Mouse (Mus musculus) forebrain, embryonic 14.5 days (tissue): ENCODE data around the gene Myl10. TPM values are rescaled to one million over a fixed set of nuclear protein-coding genes. Genes with fewer than 3 reads are reported as not detected.
"Not testable (repeated sequence)": the region's sequence is repeated elsewhere in the genome, so short reads cannot be mapped to it uniquely, and the experiment has no call there.

Source experiments
- ATAC-seq: fragments of 200-750 bp; cut with Nextera tagmentation; 2 replicates; pipeline ENCODE4 v1.8.0; 2017; ENCODE audit warnings: mild to moderate bottlenecking, moderate library complexity
- DNase-seq: peaks from one replicate; pipeline ENCODE4 v3.0.0-alpha.2; 2015; ENCODE audit warnings: low spot score
- H3K27ac ChIP-seq: fragments of 300-500 bp; sonication (generic); 2 replicates; pipeline ENCODE4 v1.5.1; 2014; ENCODE audit warnings: low read depth, mild to moderate bottlenecking, control low read depth, low read length, moderate library complexity
- H3K27me3 ChIP-seq: fragments of 300-500 bp; sonication (generic); replicated peaks from 2 replicates; pipeline ENCODE4 v1.6.1; 2014; ENCODE audit warnings: low read length, control low read depth, mixed read lengths; ENCODE audit not compliant: control insufficient read depth, insufficient read depth
- H3K36me3 ChIP-seq: fragments of 300-500 bp; sonication (generic); 2 replicates; pipeline ENCODE4 v1.6.1; 2014; ENCODE audit warnings: low read length, control low read depth; ENCODE audit not compliant: control insufficient read depth, insufficient read depth
- H3K4me1 ChIP-seq: fragments of 300-500 bp; sonication (generic); 2 replicates; pipeline ENCODE4 v1.6.1; 2014; ENCODE audit warnings: antibody characterized with exemption, low read length, control low read depth; ENCODE audit not compliant: control insufficient read depth, insufficient read depth
- H3K4me2 ChIP-seq: fragments of 300-500 bp; sonication (generic); 2 replicates; pipeline ENCODE4 v1.6.1; 2014; ENCODE audit warnings: mild to moderate bottlenecking, control low read depth, low read length
- H3K4me3 ChIP-seq: fragments of 300-500 bp; sonication (generic); 2 replicates; pipeline ENCODE4 v1.5.1; 2014; ENCODE audit warnings: low read depth, low read length, control low read depth
- H3K9ac ChIP-seq: fragments of 300-500 bp; sonication (generic); 2 replicates; pipeline ENCODE4 v1.6.1; 2014; ENCODE audit warnings: mild to moderate bottlenecking, low read length, control low read depth, moderate library complexity
- H3K9me3 ChIP-seq: fragments of 300-500 bp; sonication (generic); replicated peaks from 2 replicates; pipeline ENCODE4 v1.6.1; 2016; ENCODE audit warnings: low read length, control low read depth, mixed read lengths; ENCODE audit not compliant: control insufficient read depth
- WGBS: fragments of 180-500 bp; shearing (Covaris S2); extraction: QIAGEN DNeasy Blood & Tissue Kit; methylation state at CpG from one replicate; pipeline ENCODE4 v1.1.7; 2014; 5-methylcytosine and 5-hydroxymethylcytosine counted together
- polyA plus RNA-seq: library from polyadenylated mRNA; unstranded; fragments of >200 nt; fragmentation: Nextera tagmentation; extraction: Ambion mirVana; gene quantifications from 2 replicates; pipeline ENCODE4 v1.2.1, GENCODE M21; 2014

Gene Myl10
- not detected in 2 replicates for polyA plus RNA-seq

GRCm38 (mm10) chr5:136692784-136693183, at the start of gene Myl10:
TSS of gene Myl10 (plus strand) at chr5:136693146.
- Histone ChIP-seq H3K9me3 (no peaks in the 10 kb centered on the region), H3K27me3 (no peaks in the 10 kb centered on the region), H3K36me3 (no peaks in the 10 kb centered on the region), H3K4me2 (no peak within 1 kb of the TSS), H3K4me1 (no peaks in the 10 kb centered on the region), H3K4me3 (no peak within 1 kb of the TSS), H3K27ac (no peak within 1 kb of the TSS), H3K9ac (no peak within 1 kb of the TSS)
- DNase-seq = no peak
- WGBS = 92% methylated on average over 4 of the region's 4 CpGs
- no peak for ATAC-seq

- no peak overlapping the region for H3K27ac ChIP-seq
- ATAC-seq (no peak), DNase-seq (no peak)
- no peaks in the 10 kb centered on the region for H3K9me3 ChIP-seq
- no peak overlapping the region for H3K4me2 ChIP-seq
- no peak overlapping the region for H3K9ac ChIP-seq
- H3K27me3 ChIP-seq = no peaks in the 10 kb centered on the region
- H3K36me3 ChIP-seq = no peaks in the 10 kb centered on the region
- no peak overlapping the region for H3K4me3 ChIP-seq
- no peaks in the 10 kb centered on the region for H3K4me1 ChIP-seq
- WGBS = 94% methylated on average over 4 of the region's 4 CpGs
Observed at GRCm38 (mm10) chr5:136646731-136647328, 46.1 kb upstream of the Myl10 start.

- no peak overlapping the region for H3K9ac ChIP-seq
- no peak overlapping the region for H3K4me3 ChIP-seq
- H3K4me1 ChIP-seq = no peaks in the 10 kb centered on the region
- H3K27ac ChIP-seq = no peak overlapping the region
- no peak overlapping the region for H3K4me2 ChIP-seq
- ATAC-seq (no peak), DNase-seq (peak; percentile 27)
- 19% methylated on average over 5 of the region's 5 CpGs for WGBS
- no peaks in the 10 kb centered on the region for H3K36me3 ChIP-seq
- no peaks in the 10 kb centered on the region for H3K27me3 ChIP-seq
- H3K9me3 ChIP-seq = no peaks in the 10 kb centered on the region
Observed at GRCm38 (mm10) chr5:136649071-136649470, 43.9 kb upstream of the Myl10 start.

DNA sequence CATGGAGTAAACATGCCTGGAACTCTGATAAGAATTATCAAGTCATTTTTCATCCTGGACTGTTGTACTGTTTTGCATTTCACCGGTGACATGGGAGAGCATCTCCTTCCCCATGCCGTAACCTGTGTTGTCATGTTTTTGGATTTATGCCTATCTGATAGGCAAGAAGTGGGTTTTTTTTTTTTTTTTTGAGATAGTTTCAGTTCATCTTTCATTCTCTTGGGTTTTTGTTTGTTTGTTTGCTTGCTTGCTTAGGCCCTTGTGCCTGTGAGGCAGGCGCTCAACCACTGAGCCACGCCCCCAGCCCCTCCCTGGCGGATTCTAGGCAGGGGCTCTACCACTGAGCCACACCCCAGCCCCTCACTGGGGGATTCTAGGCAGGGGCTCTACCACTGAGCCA, 43.3 kb upstream of the Myl10 start:
- H3K9ac ChIP-seq = no peak overlapping the region
- no peak overlapping the region for H3K4me2 ChIP-seq
- ATAC-seq = no peak
- DNase-seq = no peak
- no peaks in the 10 kb centered on the region for H3K36me3 ChIP-seq
- no peak overlapping the region for H3K4me3 ChIP-seq
- H3K9me3 ChIP-seq = no peaks in the 10 kb centered on the region
- H3K4me1 ChIP-seq = no peaks in the 10 kb centered on the region
- no peaks in the 10 kb centered on the region for H3K27me3 ChIP-seq
- WGBS = 90% methylated on average over 5 of the region's 5 CpGs
- H3K27ac ChIP-seq = no peak overlapping the region

GRCm38 (mm10) chr5:136654481-136654880, 38.5 kb upstream of the Myl10 start:
- no peak overlapping the region for H3K9ac ChIP-seq
- no peaks in the 10 kb centered on the region for H3K36me3 ChIP-seq
- no peak for ATAC-seq
- no peak overlapping the region for H3K4me3 ChIP-seq
- H3K4me1 ChIP-seq = no peaks in the 10 kb centered on the region
- H3K27me3 ChIP-seq = no peaks in the 10 kb centered on the region
- H3K4me2 ChIP-seq = no peak overlapping the region
- no peaks in the 10 kb centered on the region for H3K9me3 ChIP-seq
- no peak for DNase-seq
- no peak overlapping the region for H3K27ac ChIP-seq

- H3K27ac ChIP-seq = no peak overlapping the region
- no peaks in the 10 kb centered on the region for H3K36me3 ChIP-seq
- DNase-seq (no peak), ATAC-seq (no peak)
- no peak overlapping the region for H3K9ac ChIP-seq
- no peaks in the 10 kb centered on the region for H3K27me3 ChIP-seq
- no peaks in the 10 kb centered on the region for H3K9me3 ChIP-seq
- H3K4me1 ChIP-seq = no peaks in the 10 kb centered on the region
- no peak overlapping the region for H3K4me3 ChIP-seq
- WGBS = 84% methylated on average over 10 of the region's 10 CpGs
- no peak overlapping the region for H3K4me2 ChIP-seq
Observed at GRCm38 (mm10) chr5:136656830-136657395, 36.0 kb upstream of the Myl10 start.

GRCm38 (mm10) chr5:136660721-136661120, 32.2 kb upstream of the Myl10 start:
- not testable (repeated sequence) for H3K4me2 ChIP-seq, H3K9ac ChIP-seq, ATAC-seq, H3K36me3 ChIP-seq, H3K4me1 ChIP-seq, H3K9me3 ChIP-seq, DNase-seq, H3K4me3 ChIP-seq, H3K27ac ChIP-seq, H3K27me3 ChIP-seq
- WGBS = 74% methylated on average over 5 of the region's 5 CpGs

DNA sequence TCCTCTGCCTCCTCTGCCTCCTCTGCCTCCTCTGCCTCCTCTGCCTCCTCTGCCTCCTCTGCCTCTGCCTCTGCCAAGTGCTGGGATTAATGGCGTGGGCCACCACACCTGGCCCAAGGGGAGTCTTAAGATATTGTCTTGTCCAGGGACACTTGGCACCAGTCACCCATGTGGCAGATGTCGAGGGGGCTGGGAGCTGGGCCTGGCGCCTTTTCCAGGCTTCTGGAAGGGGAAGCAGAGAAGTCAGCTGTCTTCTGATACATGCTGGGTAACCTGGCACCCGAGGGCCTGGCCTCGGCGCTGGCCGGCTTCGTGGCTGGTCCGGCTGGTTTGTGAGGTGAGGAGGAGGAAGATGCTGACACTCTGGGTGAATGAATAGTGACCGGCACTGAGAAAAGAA, 30.7 kb upstream of the Myl10 start:
- no peak overlapping the region for H3K4me3 ChIP-seq
- no peak overlapping the region for H3K4me2 ChIP-seq
- no peaks in the 10 kb centered on the region for H3K27me3 ChIP-seq
- H3K36me3 ChIP-seq = no peaks in the 10 kb centered on the region
- DNase-seq = no peak
- no peaks in the 10 kb centered on the region for H3K4me1 ChIP-seq
- H3K9me3 ChIP-seq = no peaks in the 10 kb centered on the region
- no peak overlapping the region for H3K9ac ChIP-seq
- 77% methylated on average over 10 of the region's 10 CpGs for WGBS
- no peak for ATAC-seq
- no peak overlapping the region for H3K27ac ChIP-seq

DNA sequence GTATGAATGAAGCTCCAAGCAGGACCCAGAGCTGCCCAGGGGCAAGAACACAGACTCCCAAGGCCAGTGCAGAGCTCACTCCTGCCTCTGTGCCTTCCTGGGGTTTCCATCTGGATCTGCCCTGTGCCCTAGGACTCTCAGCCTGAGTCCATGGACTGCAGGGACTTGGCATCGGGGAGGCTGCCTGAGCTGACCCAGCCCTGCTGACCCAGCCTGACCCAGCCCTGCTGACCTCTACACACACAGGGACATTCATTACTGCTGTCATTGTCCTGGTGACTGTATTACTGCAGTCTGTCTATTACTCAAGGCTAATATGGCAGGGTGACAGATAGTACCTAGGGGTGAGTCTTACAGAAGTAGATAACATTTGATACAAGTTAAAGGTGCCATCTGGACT, 30.1 kb upstream of the Myl10 start:
- DNase-seq = no peak
- 71% methylated on average over 1 of the region's 1 CpGs for WGBS
- Histone ChIP-seq H3K27ac (no peak overlapping the region), H3K9me3 (no peaks in the 10 kb centered on the region), H3K9ac (no peak overlapping the region), H3K36me3 (no peaks in the 10 kb centered on the region), H3K27me3 (no peaks in the 10 kb centered on the region), H3K4me1 (no peaks in the 10 kb centered on the region), H3K4me2 (no peak overlapping the region), H3K4me3 (no peak overlapping the region)
- ATAC-seq = no peak
